Mouse (Mus musculus) small intestine, adult 2 months (tissue): ENCODE measurements around the gene Usp43. TPM values are rescaled to one million over a fixed set of nuclear protein-coding genes. Genes with fewer than 3 reads are reported as not detected.

Experiments used
- H3K27ac ChIP-seq: fragments of 200-500 bp; 2 replicates; pipeline ENCODE4 v1.5.1; 2012; ENCODE audit warnings: low read depth, low read length, control low read depth, inconsistent platforms; ENCODE audit not compliant: insufficient read depth
- H3K27me3 ChIP-seq: fragments of 200-500 bp; 2 replicates; pipeline ENCODE4 v1.6.1; 2012; ENCODE audit warnings: mild to moderate bottlenecking, moderate library complexity, low read length, inconsistent platforms; ENCODE audit not compliant: control insufficient read depth, insufficient read depth
- H3K36me3 ChIP-seq: fragments of 200-500 bp; 2 replicates; pipeline ENCODE4 v1.6.1; 2012; ENCODE audit warnings: mild to moderate bottlenecking, low read length, control low read depth, inconsistent platforms; ENCODE audit not compliant: control insufficient read depth, insufficient read depth
- H3K4me1 ChIP-seq: fragments of 200-500 bp; 2 replicates; pipeline ENCODE4 v1.6.1; 2012; ENCODE audit warnings: low read length, inconsistent platforms, mixed read lengths; ENCODE audit not compliant: control insufficient read depth, insufficient read depth, insufficient read length
- H3K4me3 ChIP-seq: fragments of 200-500 bp; 2 replicates; pipeline ENCODE4 v1.5.1; 2012; ENCODE audit warnings: low read depth, mild to moderate bottlenecking, control low read depth, inconsistent platforms, low read length, moderate library complexity
- CTCF ChIP-seq: fragments of 200-500 bp; IDR thresholded peaks from 2 replicates; pipeline ENCODE4 v1.5.1; 2012; ENCODE audit warnings: low read depth, mild to moderate bottlenecking, control low read depth, inconsistent platforms, low read length, moderate library complexity, mixed read lengths; ENCODE audit not compliant: insufficient replicate concordance, insufficient read length; ENCODE audit errors: extremely low read depth
- POLR2A ChIP-seq: fragments of 200-500 bp; IDR thresholded peaks from 2 replicates; pipeline ENCODE4 v1.6.1; 2012; ENCODE audit warnings: low read depth, mild to moderate bottlenecking, control low read depth, inconsistent platforms, low read length, moderate library complexity
- WGBS: fragments of 180-500 bp; shearing (Covaris S2); methylation state at CpG from one replicate; pipeline ENCODE4 v1.1.7; 2018; 5-methylcytosine and 5-hydroxymethylcytosine counted together
- polyA plus RNA-seq: library from polyadenylated mRNA; depleted of rRNA; stranded (reverse); fragments of >200 nt; gene quantifications from 2 replicates; pipeline ENCODE4 v1.2.3, GENCODE M21; 2012

The Usp43 gene
- polyA plus RNA-seq, 1 experiment, result 17.3 TPM

GRCm38 (mm10) chr11:67953604-67954003 lies 31.7 kb upstream of the Usp43 start:
- H3K36me3 ChIP-seq, result no peaks in the 10 kb centered on the region
- TF ChIP-seq POLR2A (no peak), CTCF (no peak)
- no peak overlapping the region for H3K4me3 ChIP-seq
- H3K4me1 ChIP-seq, result no peaks in the 10 kb centered on the region
- no peak overlapping the region for H3K27ac ChIP-seq
- H3K27me3 ChIP-seq, result no peaks in the 10 kb centered on the region
- 87% methylated on average over 5 of the region's 5 CpGs for WGBS

GRCm38 (mm10) chr11:67949475-67949874 lies 27.5 kb upstream of the Usp43 start:
- H3K4me1 ChIP-seq, result no peaks in the 10 kb centered on the region
- TF ChIP-seq CTCF, result no peak
- H3K27me3 ChIP-seq, result no peaks in the 10 kb centered on the region
- H3K27ac ChIP-seq, result no peak overlapping the region
- 79% methylated on average over 9 of the region's 9 CpGs for WGBS
- H3K4me3 ChIP-seq, result no peak overlapping the region
- no peaks in the 10 kb centered on the region for H3K36me3 ChIP-seq

GRCm38 (mm10) chr11:67948229-67948628 lies 26.3 kb upstream of the Usp43 start:
- no peaks in the 10 kb centered on the region for H3K36me3 ChIP-seq
- no peak for TF ChIP-seq CTCF
- no peak for TF ChIP-seq POLR2A
- no peaks in the 10 kb centered on the region for H3K27me3 ChIP-seq
- H3K4me3 ChIP-seq, result no peak overlapping the region
- WGBS, result 60% methylated on average over 3 of the region's 3 CpGs
- H3K27ac ChIP-seq, result no peak overlapping the region
- no peaks in the 10 kb centered on the region for H3K4me1 ChIP-seq

GRCm38 (mm10) chr11:67932156-67932555 lies 10.2 kb upstream of the Usp43 start:
- Histone ChIP-seq H3K36me3 (peaks cover 2% of the 10 kb centered on the region; the same call in 1 of the 2 replicates), H3K27me3 (no peaks in the 10 kb centered on the region), H3K27ac (no peak overlapping the region), H3K4me1 (no peaks in the 10 kb centered on the region), H3K4me3 (no peak overlapping the region)
- TF ChIP-seq CTCF (no peak), POLR2A (no peak)
- 92% methylated on average over 3 of the region's 3 CpGs for WGBS

GRCm38 (mm10) chr11:67926348-67927055 lies 4.5 kb upstream of the Usp43 start:
- H3K27me3 ChIP-seq, result no peaks in the 10 kb centered on the region
- TF ChIP-seq POLR2A, result no peak
- TF ChIP-seq CTCF, result no peak
- H3K27ac ChIP-seq, result no peak overlapping the region
- peaks cover 5% of the 10 kb centered on the region for H3K4me1 ChIP-seq
- WGBS, result 16% methylated on average over 14 of the region's 15 CpGs
- H3K4me3 ChIP-seq, result no peak overlapping the region
- H3K36me3 ChIP-seq, result peaks cover 2% of the 10 kb centered on the region; the same call in 1 of the 2 replicates

GRCm38 (mm10) chr11:67925000-67925399 lies 3.0 kb upstream of the Usp43 start:
- H3K4me1 ChIP-seq, result peaks cover 9% of the 10 kb centered on the region
- H3K4me3 ChIP-seq, result no peak overlapping the region
- no peaks in the 10 kb centered on the region for H3K27me3 ChIP-seq
- 33% methylated on average over 13 of the region's 13 CpGs for WGBS
- peak overlapping the region; percentile 88 for H3K27ac ChIP-seq
- H3K36me3 ChIP-seq, result peaks cover 2% of the 10 kb centered on the region; the same call in 1 of the 2 replicates
- peak; percentile 24; the same call in 1 of the 2 replicates for TF ChIP-seq CTCF
- TF ChIP-seq POLR2A, result 0 out of 2 replicates have a peak, but pooled peaks have one; percentile 9

- Histone ChIP-seq H3K27me3 (no peaks in the 10 kb centered on the region), H3K4me3 (no peak overlapping the region), H3K27ac (peak overlapping the region; percentile 95), H3K36me3 (no peaks in the 10 kb centered on the region), H3K4me1 (peaks cover 9% of the 10 kb centered on the region)
- 39% methylated on average over 5 of the region's 5 CpGs for WGBS
- peak; percentile 37; the same call in 1 of the 2 replicates for TF ChIP-seq CTCF
- TF ChIP-seq POLR2A, result no peak
Measured at GRCm38 (mm10) chr11:67923720-67924119, 1.8 kb upstream of the Usp43 start.
